Mouse (Mus musculus) heart, postnatal 0 days (tissue): ENCODE results near the gene Krtap24-1.

Source experiments
- CTCF ChIP-seq: IDR thresholded peaks from 2 replicates; pipeline ENCODE4 v1.5.1; 2016; ENCODE audit warnings: antibody characterized with exemption, control low read depth, low read depth
- EP300 ChIP-seq: IDR thresholded peaks from 2 replicates; pipeline ENCODE4 v1.6.1; 2016; ENCODE audit warnings: antibody characterized with exemption, low read depth

DNA sequence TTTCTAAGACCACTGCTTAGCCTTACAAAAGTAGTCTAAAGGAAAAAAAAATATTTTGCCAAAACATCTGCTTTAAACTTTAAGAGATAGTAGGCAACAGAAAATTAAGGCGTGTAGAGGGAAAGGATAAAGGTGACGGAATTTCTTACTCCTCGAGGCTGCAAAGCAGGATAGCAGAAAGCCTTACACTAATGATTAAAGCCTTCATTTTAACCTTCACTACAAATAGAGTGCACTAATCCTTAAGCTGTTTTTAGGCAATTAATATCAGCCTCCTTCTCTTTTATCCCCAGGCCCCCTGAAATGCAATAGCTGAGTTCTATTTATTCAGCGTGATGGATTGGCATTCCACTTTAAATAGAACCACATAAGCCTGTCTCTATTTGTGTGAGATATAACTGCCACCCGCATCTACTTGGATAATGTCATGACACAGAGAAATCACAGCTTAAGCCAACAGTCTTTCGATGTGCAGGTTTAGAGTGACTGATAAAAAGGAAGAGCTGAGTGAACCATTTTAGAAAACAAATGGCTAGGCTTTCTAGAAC, 50.4 kb downstream of the Krtap24-1 start:
- TF ChIP-seq EP300 (no peak), CTCF (no peak)
